Mouse (Mus musculus) gastrocnemius, adult 2 months (tissue): ENCODE measurements around the gene Lrrc17. TPM values are rescaled to one million over a fixed set of nuclear protein-coding genes. Genes with fewer than 3 reads are reported as not detected.
A peak's percentile ranks its signal among the peaks of the same experiment; 100 is the strongest.

Experiments
- DNase-seq: peaks from one replicate; pipeline ENCODE4 v3.0.0; 2022
- H3K27ac ChIP-seq: fragments of 200-600 bp; 2 replicates; pipeline ENCODE4 v1.8.1; 2022; ENCODE audit warnings: mild to moderate bottlenecking
- H3K4me3 ChIP-seq: fragments of 200-600 bp; 2 replicates; pipeline ENCODE4 v1.8.1; 2022; ENCODE audit warnings: mild to moderate bottlenecking, moderate library complexity
- CTCF ChIP-seq: fragments of 200-600 bp; IDR thresholded peaks from 2 replicates; pipeline ENCODE4 v1.8.1; 2022; ENCODE audit warnings: antibody characterized with exemption, mild to moderate bottlenecking, moderate library complexity
- intact Hi-C: fragments of 180-260 bp; cut with DNase I; formaldehyde crosslinking; loops from one replicate; pipeline ENCODE4 v1.15.1; 2025
- total RNA-seq, 2 experiments: library from RNA; stranded (reverse); gene quantifications; 2 replicates each; pipeline ENCODE4 v1.2.3; 2021

Lrrc17 gene
- total RNA-seq, 2 experiments from 2014 or later: 1.0 to 1.8 TPM

DNA sequence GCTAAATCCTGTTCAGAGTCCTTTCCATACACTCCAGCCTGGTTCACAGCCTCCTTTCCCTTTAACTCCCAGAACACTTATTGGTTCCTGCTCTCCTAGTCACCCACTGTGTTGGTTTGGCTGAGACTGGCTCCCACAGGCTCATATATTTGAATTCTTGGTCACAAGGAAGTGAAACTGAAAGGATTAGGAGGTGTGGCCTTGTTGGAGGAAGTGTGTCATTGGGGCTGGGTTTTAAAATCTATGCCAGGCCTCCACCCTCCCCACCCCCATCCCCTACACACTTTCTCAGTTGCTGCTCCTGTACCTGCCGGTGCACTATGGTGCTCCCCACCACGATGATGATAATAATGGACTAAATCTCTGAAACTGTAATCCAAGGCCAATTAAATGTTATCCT is 25.8 kb upstream of the Lrrc17 start:
- intact Hi-C loops: no loop called here

DNA sequence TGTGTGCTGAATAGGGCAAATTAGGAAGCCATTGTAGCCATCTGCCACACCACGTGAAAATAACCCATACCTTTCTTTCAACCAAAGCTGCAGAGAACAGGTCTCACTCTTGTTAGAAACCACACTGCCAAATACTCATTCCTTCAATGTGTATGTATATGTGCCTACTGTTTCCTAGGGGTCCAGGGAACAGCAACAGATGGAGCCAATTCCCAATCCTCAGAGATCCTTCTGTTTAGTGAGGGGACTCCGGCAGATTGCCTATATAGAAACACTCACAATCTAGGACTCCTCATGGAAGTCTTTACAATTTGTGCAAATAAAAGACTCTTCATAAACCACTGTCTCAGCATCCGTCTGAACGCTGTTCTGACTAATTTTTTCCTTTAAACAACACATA is 25.2 kb upstream of the Lrrc17 start:
- DNase-seq: no peak
- intact Hi-C loops: no loop called here
- no peak for TF ChIP-seq CTCF
- no peak overlapping the region for H3K4me3 ChIP-seq
- H3K27ac ChIP-seq: no peak overlapping the region

More for the DNA sequence above, 25.8 kb upstream of the Lrrc17 start:
- H3K4me3 ChIP-seq: no peak overlapping the region
- no peak for TF ChIP-seq CTCF
- no peak for DNase-seq
- no peak overlapping the region for H3K27ac ChIP-seq

DNA sequence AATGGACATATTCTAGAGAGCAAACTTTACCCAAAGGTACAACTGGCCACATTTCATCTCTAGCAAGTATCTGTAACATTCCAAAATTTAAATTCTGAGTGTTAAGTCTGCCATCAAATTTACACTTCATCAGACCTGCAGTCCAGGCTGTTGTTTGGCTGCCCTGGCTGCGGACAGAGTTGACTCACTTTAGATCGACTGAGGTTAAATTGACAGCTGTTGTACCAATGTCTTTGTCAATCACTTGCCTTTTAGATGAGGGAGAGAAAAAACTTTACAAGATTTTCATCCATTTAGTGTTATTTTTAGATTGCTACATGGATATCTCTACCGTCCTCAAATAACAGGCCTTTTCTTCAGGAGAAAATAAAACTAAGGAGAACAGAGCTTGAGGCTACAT is 24.2 kb upstream of the Lrrc17 start:
- Histone ChIP-seq H3K4me3 (no peak overlapping the region), H3K27ac (no peak overlapping the region)
- DNase-seq: no peak
- intact Hi-C loops: no loop called here
- TF ChIP-seq CTCF: no peak

GRCm38 (mm10) chr5:21526835-21527485 is 16.4 kb upstream of the Lrrc17 start:
- no peak for DNase-seq
- Histone ChIP-seq H3K27ac (peak overlapping the region; percentile 55; the same call in 1 of the 2 replicates), H3K4me3 (no peak overlapping the region)
- intact Hi-C loops: no loop called here
- no peak for TF ChIP-seq CTCF

DNA sequence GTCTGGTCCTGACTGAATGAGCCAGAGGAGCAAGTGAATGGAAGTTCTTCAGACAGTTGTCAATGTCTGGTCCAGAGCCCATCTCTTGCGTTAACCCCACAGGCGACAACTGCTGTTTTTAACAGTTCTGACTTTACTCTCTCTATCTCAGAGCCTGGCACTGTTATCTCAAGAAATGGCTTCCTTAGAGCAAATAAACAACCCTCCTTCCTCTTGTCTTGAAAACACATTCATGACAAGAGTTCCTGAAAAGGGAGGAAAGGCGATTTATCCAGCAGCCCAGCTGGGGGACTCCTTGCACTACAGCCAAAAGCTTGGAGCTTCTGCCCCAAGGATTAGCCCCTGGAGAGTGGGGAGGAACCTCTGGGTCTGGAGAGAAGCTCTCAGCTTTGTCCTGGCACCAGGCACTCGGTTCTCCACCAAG is 15.9 kb upstream of the Lrrc17 start:
- H3K4me3 ChIP-seq: no peak overlapping the region
- H3K27ac ChIP-seq: peak overlapping the region; percentile 55; the same call in 1 of the 2 replicates
- intact Hi-C loops: no loop called here
- DNase-seq: peak; percentile 65
- TF ChIP-seq CTCF: no peak

- peak; percentile 28 for DNase-seq
- H3K27ac ChIP-seq: peak overlapping the region; percentile 55
- H3K4me3 ChIP-seq: no peak overlapping the region
- TF ChIP-seq CTCF: no peak
- intact Hi-C loops: no loop called here
These were observed 15.1 kb upstream of the Lrrc17 start for GRCm38 (mm10) chr5:21528068-21528842.

GRCm38 (mm10) chr5:21529110-21529720 is 14.1 kb upstream of the Lrrc17 start:
- TF ChIP-seq CTCF: no peak
- H3K27ac ChIP-seq: peak overlapping the region; percentile 55

DNA sequence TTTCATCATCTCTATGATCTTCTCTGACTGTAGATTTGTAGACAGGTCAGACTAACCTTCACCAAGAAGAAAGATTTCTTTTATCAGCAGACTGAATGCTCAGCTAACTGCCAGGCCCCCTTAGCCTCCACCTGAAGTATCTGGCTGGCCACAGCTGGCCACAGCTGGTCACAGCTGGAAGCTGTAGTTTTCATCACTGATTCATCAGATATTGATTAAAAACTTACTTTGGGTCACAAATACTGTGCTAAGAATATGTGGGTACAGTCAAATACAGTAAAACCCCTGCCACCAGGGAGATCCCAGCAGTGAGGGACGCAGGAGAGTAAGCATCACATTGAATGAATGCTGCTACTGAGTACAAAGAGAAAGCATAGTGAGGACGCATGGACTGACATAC is 11.2 kb upstream of the Lrrc17 start:
- no peak overlapping the region for H3K27ac ChIP-seq
- intact Hi-C loops: no loop called here
- no peak for TF ChIP-seq CTCF
- no peak overlapping the region for H3K4me3 ChIP-seq
- no peak for DNase-seq

More at GRCm38 (mm10) chr5:21529110-21529720, 14.1 kb upstream of the Lrrc17 start:
- intact Hi-C loops: no loop called here
- no peak overlapping the region for H3K4me3 ChIP-seq
- DNase-seq: peak; percentile 30

DNA sequence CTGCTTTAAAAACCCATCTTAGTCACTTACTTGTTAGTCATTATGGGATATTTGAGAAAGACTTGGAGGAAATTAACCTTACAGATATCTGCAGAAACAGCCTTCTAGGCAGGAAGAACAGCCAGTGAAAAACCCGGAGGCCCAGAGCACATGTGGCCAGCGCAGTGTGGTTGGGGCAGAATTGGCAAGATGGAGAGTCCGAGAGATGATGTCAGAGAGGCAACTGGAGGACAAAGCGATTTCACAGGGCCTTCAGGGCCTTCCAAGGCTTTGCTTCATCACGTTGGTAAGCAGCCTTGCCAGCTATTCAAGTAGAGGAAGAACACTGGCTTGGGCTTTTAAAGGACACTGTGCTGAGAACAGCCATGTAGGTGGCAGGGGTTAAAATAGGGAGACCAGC is 10.4 kb upstream of the Lrrc17 start:
- DNase-seq: peak; percentile 70
- no peak for TF ChIP-seq CTCF
- intact Hi-C loops: no loop called here
- Histone ChIP-seq H3K27ac (peak overlapping the region; percentile 58), H3K4me3 (no peak overlapping the region)

- no peak overlapping the region for H3K27ac ChIP-seq
- no peak for TF ChIP-seq CTCF
- DNase-seq: no peak
- no peak overlapping the region for H3K4me3 ChIP-seq
- intact Hi-C loops: no loop called here
These were observed 1.1 kb upstream of the Lrrc17 start for GRCm38 (mm10) chr5:21542226-21542625.

DNA sequence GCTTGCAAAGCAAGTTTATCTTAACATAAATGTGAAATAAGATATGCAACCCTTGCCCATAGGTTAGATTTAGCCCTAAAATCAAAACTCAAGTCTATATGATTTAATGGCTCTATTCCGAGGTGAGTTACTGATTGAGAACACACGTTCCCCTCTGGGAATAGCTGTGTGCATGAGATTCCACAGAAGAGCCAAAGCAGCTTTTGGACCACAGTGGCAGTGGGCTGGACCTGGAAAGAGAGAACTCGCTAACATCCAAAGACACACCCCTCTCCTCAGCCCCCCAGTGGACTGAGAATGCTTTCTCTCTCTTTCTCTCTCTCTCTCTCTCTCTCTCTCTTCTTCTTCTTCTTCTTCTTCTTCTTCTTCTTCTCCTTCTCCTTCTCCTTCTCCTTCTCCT is 1.5 kb downstream of the Lrrc17 start:
- TF ChIP-seq CTCF: no peak
- Histone ChIP-seq H3K27ac (peak overlapping the region; percentile 61; the same call in 1 of the 2 replicates), H3K4me3 (peak overlapping the region; percentile 65)
- intact Hi-C loops: no loop called here
- peak; percentile 61 for DNase-seq

DNA sequence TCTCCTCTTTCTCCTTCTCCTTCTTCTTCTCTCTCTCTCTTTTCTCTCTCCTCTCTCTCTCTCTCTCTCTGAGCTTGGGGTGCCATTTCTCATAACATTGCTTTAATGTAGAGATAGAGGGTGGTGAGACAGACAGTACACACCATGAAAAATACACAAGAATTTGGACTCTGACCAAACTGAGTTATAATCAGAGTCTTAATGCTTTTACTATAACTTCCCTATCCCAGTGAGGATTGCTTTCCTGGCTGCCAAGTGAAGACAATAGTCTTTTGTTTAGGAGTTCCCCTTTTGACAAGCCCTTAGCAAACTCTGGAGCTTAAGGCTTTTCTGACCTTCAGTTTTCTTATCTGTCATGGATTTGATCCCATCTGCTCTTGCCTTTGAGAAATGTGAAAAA is 1.9 kb downstream of the Lrrc17 start:
- Histone ChIP-seq H3K27ac (no peak overlapping the region; the same call in 1 of the 2 replicates), H3K4me3 (peak overlapping the region; percentile 65)
- intact Hi-C loops: no loop called here
- TF ChIP-seq CTCF: no peak
- no peak for DNase-seq

- Histone ChIP-seq H3K4me3 (no peak overlapping the region), H3K27ac (no peak overlapping the region; the same call in 1 of the 2 replicates)
- DNase-seq: peak; percentile 65
- intact Hi-C loops: no loop called here
- no peak for TF ChIP-seq CTCF
These were observed 2.4 kb downstream of the Lrrc17 start for GRCm38 (mm10) chr5:21545786-21546185.
